8 mouse cellular contexts compared by ENCODE assay signal in the genomic region with DNA sequence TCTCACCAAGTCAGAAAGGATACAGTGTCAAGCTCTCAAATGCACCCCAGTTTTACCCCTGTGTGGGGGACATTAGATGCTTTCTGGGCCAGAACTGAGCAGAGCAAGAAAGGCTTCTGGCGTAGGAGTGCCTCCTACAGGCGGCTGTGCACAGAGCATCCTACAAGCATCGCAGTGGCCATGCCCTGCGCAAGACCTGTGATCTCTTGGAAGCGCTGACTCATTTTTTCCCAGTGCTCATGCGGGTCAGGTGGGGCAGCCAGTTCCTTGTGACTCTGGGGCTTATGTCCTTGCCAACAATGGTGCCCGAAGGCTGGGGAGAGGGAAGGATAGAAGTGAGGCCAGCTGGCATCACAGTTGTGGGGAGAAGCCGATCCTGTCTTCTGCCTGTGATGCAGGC. TPM values are rescaled to one million over a fixed set of nuclear protein-coding genes. Genes with fewer than 3 reads are reported as not detected.
DNase-seq lines count a peak whose midpoint lies in the region; ATAC-seq lines count a peak whose summit lies in the region.

No protein-coding gene starts in this region.

- H3K9me3 ChIP-seq in hindbrain, embryonic 11.5 days (ENCODE audit: control insufficient read depth, low read length): no peaks in the 10 kb centered on the region
- H3K9me3 ChIP-seq in forebrain, embryonic 16.5 days (ENCODE audit: control insufficient read depth, low read length): no peaks in the 10 kb centered on the region

- H3K4me1 ChIP-seq in hindbrain, embryonic 11.5 days (replicated peaks; ENCODE audit: control insufficient read depth, insufficient read depth, low read length): no peaks in the 10 kb centered on the region
- peaks cover 14% of the 10 kb centered on the region for H3K4me1 ChIP-seq in forebrain, embryonic 16.5 days (replicated peaks; ENCODE audit: control insufficient read depth, insufficient read depth, low read length)

- WGBS in hindbrain, embryonic 11.5 days: 47% methylated on average over 8 of the region's 8 CpGs
- WGBS in forebrain, embryonic 16.5 days: 52% methylated on average over 8 of the region's 8 CpGs

- no peaks in the 10 kb centered on the region for H3K27me3 ChIP-seq in hindbrain, embryonic 11.5 days (ENCODE audit: control insufficient read depth, insufficient read depth, low read length)
- no peaks in the 10 kb centered on the region for H3K27me3 ChIP-seq in forebrain, embryonic 16.5 days (replicated peaks; ENCODE audit: control insufficient read depth, insufficient read depth, low read length)

- DNase-seq in left cerebral cortex, postnatal 14 days (ENCODE audit: low spot score in 2 of 2): peak; percentile 20 to 38
- DNase-seq in left cerebral cortex, postnatal 36 days (ENCODE audit: low spot score in 2 of 2): no peak
- peak; percentile 25 for DNase-seq in adipocyte (ENCODE audit: low spot score)
- DNase-seq in cerebellum, postnatal 36 days: peak; percentile 84
- peak; percentile 62 for DNase-seq in lung, postnatal 14 days
- DNase-seq in hindbrain, embryonic 11.5 days (ENCODE audit: low spot score): no peak

- no peak overlapping the region for H3K9ac ChIP-seq in hindbrain, embryonic 11.5 days (ENCODE audit: low read depth, low read length)
- no peak overlapping the region for H3K9ac ChIP-seq in forebrain, embryonic 16.5 days (replicated peaks; ENCODE audit: low read depth, low read length)

- H3K27ac ChIP-seq in hindbrain, embryonic 11.5 days (ENCODE audit: low read depth, low read length): no peak overlapping the region
- H3K27ac ChIP-seq in forebrain, embryonic 16.5 days (ENCODE audit: low read length): no peak overlapping the region

- intact Hi-C loops in left cerebral cortex, postnatal 14 days (cut with DNase I): loop anchor here (5.0 to 10.0 kb wide), 4 partner anchors 68 to 359 kb away; no protein-coding TSS in a partner anchor
- intact Hi-C loops in left cerebral cortex, postnatal 36 days (cut with DNase I): loop anchor here (2.0 to 10.0 kb wide), 4 partner anchors 69 to 359 kb away; no protein-coding TSS in a partner anchor

- H3K4me2 ChIP-seq in hindbrain, embryonic 11.5 days (replicated peaks; ENCODE audit: low read depth, low read length): no peak overlapping the region
- no peak overlapping the region for H3K4me2 ChIP-seq in forebrain, embryonic 16.5 days (ENCODE audit: low read length)

- H3K36me3 ChIP-seq in hindbrain, embryonic 11.5 days (ENCODE audit: control insufficient read depth, insufficient read depth, low read length): no peaks in the 10 kb centered on the region
- no peaks in the 10 kb centered on the region for H3K36me3 ChIP-seq in forebrain, embryonic 16.5 days (ENCODE audit: control insufficient read depth, insufficient read depth)

- H3K4me3 ChIP-seq in hindbrain, embryonic 11.5 days (ENCODE audit: low read depth, low read length): no peak overlapping the region
- no peak overlapping the region for H3K4me3 ChIP-seq in forebrain, embryonic 16.5 days (replicated peaks; ENCODE audit: low read length)

- peak; percentile 57 for ATAC-seq in CD4-positive, CD25-positive, alpha-beta regulatory T cell, adult 4 months
- no peak for ATAC-seq in hindbrain, embryonic 11.5 days (ENCODE audit: low FRiP score)
- no peak for ATAC-seq in forebrain, embryonic 16.5 days

RNA-seq across cellular contexts. Expression of a gene that starts 54.6 kb away (rescaled TPM):
- 100 to 1,000 TPM; 207 to 220 TPM for total RNA-seq in left cerebral cortex, postnatal 14 days (2021)
- 100 to 1,000 TPM; 419 to 456 TPM for total RNA-seq in left cerebral cortex, postnatal 36 days (2021)
- polyA plus RNA-seq in CD4-positive, CD25-positive, alpha-beta regulatory T cell, adult 4 months (2017; shearing (Covaris generic)): 1 to 10 TPM; 4.0 to 8.2 TPM
- polyA plus RNA-seq in hindbrain, embryonic 11.5 days (2014; fragmentation: Nextera tagmentation; extraction: Ambion mirVana): 2.3 and 2.9 TPM in 2 replicates
- 14.4 and 23.4 TPM in 2 replicates for polyA plus RNA-seq in forebrain, embryonic 16.5 days (2015; fragmentation: Nextera tagmentation; extraction: Ambion mirVana)

Comparison
In these comparisons a context has a peak if more than half of its experiments do, and no peak if none do; other contexts are left out.
1. DNase-seq: peak in left cerebral cortex, postnatal 14 days (2 of 2), adipocyte (single experiment), cerebellum, postnatal 36 days (2 of 2) and lung, postnatal 14 days (single experiment); none in left cerebral cortex, postnatal 36 days (0 of 2) and hindbrain, embryonic 11.5 days (single experiment).